Mouse (Mus musculus) embryonic facial prominence, embryonic 12.5 days (tissue): Measurements from ENCODE around the gene Ola1. TPM values are rescaled to one million over a fixed set of nuclear protein-coding genes. Genes with fewer than 3 reads are reported as not detected.

ENCODE experiments used
- ATAC-seq: fragments of 200-750 bp; cut with Nextera tagmentation; 2 replicates; pipeline ENCODE4 v1.8.0; 2017; ENCODE audit not compliant: insufficient number of reproducible peaks, insufficient read depth, low FRiP score, low TSS enrichment
- H3K27ac ChIP-seq: fragments of 300-500 bp; sonication (generic); 2 replicates; pipeline ENCODE4 v1.5.1; 2016; ENCODE audit warnings: mild to moderate bottlenecking
- H3K27me3 ChIP-seq: fragments of 300-500 bp; sonication (generic); 2 replicates; pipeline ENCODE4 v1.6.1; 2016; ENCODE audit warnings: mild to moderate bottlenecking, moderate library complexity
- H3K36me3 ChIP-seq: fragments of 300-500 bp; sonication (generic); 2 replicates; pipeline ENCODE4 v1.6.1; 2016; ENCODE audit warnings: mild to moderate bottlenecking
- H3K4me1 ChIP-seq: fragments of 300-500 bp; sonication (generic); 2 replicates; pipeline ENCODE4 v1.6.1; 2016
- H3K4me2 ChIP-seq: fragments of 300-500 bp; sonication (generic); replicated peaks from 2 replicates; pipeline ENCODE4 v1.6.1; 2016; ENCODE audit warnings: mild to moderate bottlenecking, moderate library complexity
- H3K4me3 ChIP-seq: fragments of 300-500 bp; sonication (generic); 2 replicates; pipeline ENCODE4 v1.5.1; 2016; ENCODE audit warnings: mild to moderate bottlenecking
- H3K9ac ChIP-seq: fragments of 300-500 bp; sonication (generic); 2 replicates; pipeline ENCODE4 v1.6.1; 2016; ENCODE audit warnings: mild to moderate bottlenecking, moderate library complexity
- H3K9me3 ChIP-seq: fragments of 300-500 bp; sonication (generic); 2 replicates; pipeline ENCODE4 v1.6.1; 2016; ENCODE audit warnings: mild to moderate bottlenecking, moderate library complexity
- WGBS: fragments of 180-500 bp; shearing (Covaris S2); methylation state at CpG from one replicate; pipeline ENCODE4 v1.1.7; 2016; 5-methylcytosine and 5-hydroxymethylcytosine counted together
- polyA plus RNA-seq: library from polyadenylated mRNA; unstranded; fragments of >200 nt; fragmentation: Nextera tagmentation; extraction: Ambion mirVana; gene quantifications from 2 replicates; pipeline ENCODE4 v1.2.1, GENCODE M21; 2016

Gene Ola1
- polyA plus RNA-seq, 1 experiment from 2014 or later = 108 TPM

DNA sequence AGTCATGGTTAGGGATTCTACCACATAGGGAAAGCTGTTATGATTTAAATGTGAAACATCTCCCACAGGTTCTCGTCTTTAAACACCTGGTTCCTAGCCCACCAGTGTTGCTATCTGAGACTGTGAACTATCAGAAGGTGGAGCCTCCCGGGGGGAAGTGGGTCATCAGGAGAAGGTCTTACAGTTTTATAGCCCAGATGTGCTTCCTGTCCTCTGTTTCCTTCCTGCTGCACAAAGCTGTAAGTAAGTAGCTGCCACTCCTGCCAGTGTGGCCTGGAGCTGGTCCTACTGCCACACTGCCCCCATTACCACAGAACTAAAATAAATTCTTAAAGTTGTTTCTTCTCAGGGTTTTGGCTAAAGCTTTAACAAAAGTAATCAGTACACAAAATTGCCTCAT is 72.6 kb downstream of the Ola1 start:
- ATAC-seq = no peak
- Histone ChIP-seq H3K27me3 (no peaks in the 10 kb centered on the region), H3K9ac (no peak overlapping the region), H3K36me3 (no peaks in the 10 kb centered on the region), H3K4me2 (no peak overlapping the region), H3K27ac (no peak overlapping the region), H3K4me3 (no peak overlapping the region), H3K4me1 (0 out of 2 replicates have a peak, but pooled peaks cover 5% of the 10 kb centered on the region), H3K9me3 (no peaks in the 10 kb centered on the region)
- WGBS = 79% methylated on average over 2 of the region's 2 CpGs

GRCm38 (mm10) chr2:73143732-73144131 is 75.0 kb downstream of the Ola1 start:
- no peaks in the 10 kb centered on the region for H3K36me3 ChIP-seq
- H3K4me2 ChIP-seq = no peak overlapping the region
- H3K9ac ChIP-seq = no peak overlapping the region
- H3K27ac ChIP-seq = no peak overlapping the region
- H3K4me3 ChIP-seq = no peak overlapping the region
- no peaks in the 10 kb centered on the region for H3K27me3 ChIP-seq
- 0 out of 2 replicates have a peak, but pooled peaks cover 5% of the 10 kb centered on the region for H3K4me1 ChIP-seq
- 48% methylated on average over 2 of the region's 2 CpGs for WGBS
- H3K9me3 ChIP-seq = no peaks in the 10 kb centered on the region
- ATAC-seq = no peak

GRCm38 (mm10) chr2:73142832-73143470 is 75.8 kb downstream of the Ola1 start:
- no peak overlapping the region for H3K4me2 ChIP-seq
- no peaks in the 10 kb centered on the region for H3K36me3 ChIP-seq
- H3K4me3 ChIP-seq = no peak overlapping the region
- H3K4me1 ChIP-seq = 0 out of 2 replicates have a peak, but pooled peaks cover 5% of the 10 kb centered on the region
- no peak for ATAC-seq
- 27% methylated on average over 7 of the region's 7 CpGs for WGBS
- H3K9me3 ChIP-seq = no peaks in the 10 kb centered on the region
- H3K27ac ChIP-seq = no peak overlapping the region
- no peaks in the 10 kb centered on the region for H3K27me3 ChIP-seq
- H3K9ac ChIP-seq = no peak overlapping the region; the same call in 1 of the 2 replicates

- Histone ChIP-seq H3K9me3 (no peaks in the 10 kb centered on the region), H3K4me2 (no peak overlapping the region), H3K4me1 (no peaks in the 10 kb centered on the region), H3K9ac (no peak overlapping the region), H3K4me3 (no peak overlapping the region), H3K27me3 (no peaks in the 10 kb centered on the region), H3K36me3 (no peaks in the 10 kb centered on the region), H3K27ac (no peak overlapping the region)
- 91% methylated on average over 2 of the region's 2 CpGs for WGBS
- no peak for ATAC-seq
These were observed 85.8 kb downstream of the Ola1 start for GRCm38 (mm10) chr2:73132897-73133296.

DNA sequence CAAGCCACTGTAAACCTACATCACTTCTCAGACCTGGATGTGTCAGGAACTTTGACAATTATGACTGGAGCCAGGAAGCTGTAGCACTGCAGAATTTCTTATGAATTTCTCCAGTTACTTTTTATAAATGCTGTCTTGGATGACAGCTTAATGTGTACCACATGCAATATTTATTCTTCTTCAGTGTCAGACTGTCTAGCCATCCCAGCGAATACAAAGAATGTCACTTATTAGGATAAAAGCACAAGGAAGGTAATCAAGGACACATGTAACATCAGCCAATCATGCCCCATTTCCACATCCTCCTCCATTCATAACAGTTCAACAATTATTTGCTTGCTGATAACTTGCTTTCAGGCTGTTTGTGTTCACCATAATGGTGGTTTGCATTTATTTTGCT is 91.0 kb downstream of the Ola1 start:
- Histone ChIP-seq H3K9me3 (no peaks in the 10 kb centered on the region), H3K4me3 (no peak overlapping the region), H3K4me2 (no peak overlapping the region), H3K27ac (no peak overlapping the region), H3K36me3 (no peaks in the 10 kb centered on the region), H3K4me1 (peaks cover 9% of the 10 kb centered on the region; the same call in 1 of the 2 replicates), H3K27me3 (no peaks in the 10 kb centered on the region), H3K9ac (no peak overlapping the region)
- no peak for ATAC-seq
- WGBS = 23% methylated on average over 1 of the region's 1 CpGs

DNA sequence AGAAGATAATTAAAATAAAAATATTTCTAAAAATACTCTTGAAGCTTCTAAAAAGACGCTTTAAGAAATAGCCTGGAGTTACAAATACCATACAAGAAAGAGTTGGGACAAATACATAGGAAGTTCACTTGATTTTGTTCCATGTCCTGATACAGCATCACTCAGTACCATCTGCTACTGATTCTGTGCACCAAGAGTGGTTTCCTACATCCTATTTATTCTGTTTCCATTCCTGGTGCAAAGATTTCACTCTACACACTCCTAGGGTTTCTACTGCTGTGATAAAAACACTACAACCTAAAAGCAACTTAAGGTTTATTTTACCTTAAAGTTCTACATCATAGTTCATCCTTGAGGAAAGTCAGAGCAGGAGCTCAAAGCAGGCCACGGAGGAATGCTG is 99.9 kb downstream of the Ola1 start:
- no peak overlapping the region for H3K4me3 ChIP-seq
- no peak overlapping the region for H3K27ac ChIP-seq
- no peak overlapping the region for H3K4me2 ChIP-seq
- 89% methylated on average over 2 of the region's 2 CpGs for WGBS
- peaks cover 4% of the 10 kb centered on the region; the same call in 1 of the 2 replicates for H3K4me1 ChIP-seq
- no peaks in the 10 kb centered on the region for H3K9me3 ChIP-seq
- no peaks in the 10 kb centered on the region for H3K27me3 ChIP-seq
- H3K9ac ChIP-seq = no peak overlapping the region
- ATAC-seq = no peak
- no peaks in the 10 kb centered on the region for H3K36me3 ChIP-seq

DNA sequence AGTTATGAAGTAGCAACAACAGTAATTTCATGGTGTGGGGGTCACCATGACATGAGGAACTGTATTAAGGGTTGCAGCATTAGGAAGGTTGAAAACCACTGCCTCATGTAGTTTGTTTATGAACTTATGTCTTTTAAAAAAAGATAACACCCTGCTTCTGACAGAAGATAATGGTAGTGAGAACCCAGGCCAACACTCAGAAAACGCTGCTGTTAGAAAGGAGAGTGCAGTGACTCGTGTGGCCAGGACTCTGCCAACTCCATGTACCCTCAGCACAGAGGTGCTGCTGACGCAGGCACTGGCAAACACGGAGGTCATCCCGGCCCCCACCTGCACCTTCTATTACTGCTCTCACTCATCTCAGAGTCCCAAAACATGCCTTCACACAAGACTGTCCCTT is 111.6 kb downstream of the Ola1 start:
- no peak overlapping the region for H3K4me2 ChIP-seq
- H3K4me3 ChIP-seq = no peak overlapping the region
- 87% methylated on average over 5 of the region's 5 CpGs for WGBS
- H3K9me3 ChIP-seq = no peaks in the 10 kb centered on the region
- no peak overlapping the region for H3K27ac ChIP-seq
- H3K27me3 ChIP-seq = no peaks in the 10 kb centered on the region
- no peaks in the 10 kb centered on the region for H3K36me3 ChIP-seq
- no peak for ATAC-seq
- H3K4me1 ChIP-seq = no peaks in the 10 kb centered on the region
- no peak overlapping the region for H3K9ac ChIP-seq

GRCm38 (mm10) chr2:73096491-73096890 is 122.2 kb downstream of the Ola1 start:
- H3K27ac ChIP-seq = no peak overlapping the region
- H3K36me3 ChIP-seq = no peaks in the 10 kb centered on the region
- H3K27me3 ChIP-seq = no peaks in the 10 kb centered on the region
- H3K4me1 ChIP-seq = no peaks in the 10 kb centered on the region
- 81% methylated on average over 3 of the region's 3 CpGs for WGBS
- H3K9me3 ChIP-seq = no peaks in the 10 kb centered on the region
- no peak for ATAC-seq
- H3K9ac ChIP-seq = no peak overlapping the region
- H3K4me3 ChIP-seq = no peak overlapping the region
- H3K4me2 ChIP-seq = no peak overlapping the region

GRCm38 (mm10) chr2:73095300-73095699 is 123.4 kb downstream of the Ola1 start:
- ATAC-seq = no peak
- Histone ChIP-seq H3K27me3 (no peaks in the 10 kb centered on the region), H3K4me3 (no peak overlapping the region), H3K36me3 (no peaks in the 10 kb centered on the region), H3K4me2 (no peak overlapping the region), H3K4me1 (no peaks in the 10 kb centered on the region), H3K9ac (no peak overlapping the region), H3K9me3 (no peaks in the 10 kb centered on the region), H3K27ac (no peak overlapping the region)
- WGBS = 80% methylated on average over 2 of the region's 2 CpGs

DNA sequence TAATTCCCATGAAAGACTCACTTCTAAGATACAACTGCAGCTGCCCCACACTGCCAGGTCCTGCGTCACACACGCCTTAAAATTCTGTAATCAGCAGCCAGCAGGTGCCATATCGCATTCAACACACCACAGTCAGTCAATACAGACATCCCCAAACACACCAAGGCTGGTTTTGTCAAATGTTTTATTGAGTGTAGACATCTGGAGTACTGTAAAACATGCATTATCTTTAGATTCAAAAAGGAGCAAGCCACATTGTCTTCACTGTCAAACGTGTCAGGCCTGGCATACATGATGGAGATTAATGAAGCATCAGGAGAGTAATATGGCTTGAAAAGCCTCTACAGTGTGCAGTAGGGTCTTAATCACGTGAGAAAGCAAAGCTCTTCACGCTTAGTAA is 125.7 kb downstream of the Ola1 start:
- H3K4me3 ChIP-seq = no peak overlapping the region
- no peak for ATAC-seq
- no peak overlapping the region for H3K27ac ChIP-seq
- no peak overlapping the region for H3K9ac ChIP-seq
- H3K36me3 ChIP-seq = no peaks in the 10 kb centered on the region
- 85% methylated on average over 6 of the region's 6 CpGs for WGBS
- no peak overlapping the region for H3K4me2 ChIP-seq
- H3K9me3 ChIP-seq = no peaks in the 10 kb centered on the region
- H3K4me1 ChIP-seq = no peaks in the 10 kb centered on the region
- no peaks in the 10 kb centered on the region for H3K27me3 ChIP-seq

DNA sequence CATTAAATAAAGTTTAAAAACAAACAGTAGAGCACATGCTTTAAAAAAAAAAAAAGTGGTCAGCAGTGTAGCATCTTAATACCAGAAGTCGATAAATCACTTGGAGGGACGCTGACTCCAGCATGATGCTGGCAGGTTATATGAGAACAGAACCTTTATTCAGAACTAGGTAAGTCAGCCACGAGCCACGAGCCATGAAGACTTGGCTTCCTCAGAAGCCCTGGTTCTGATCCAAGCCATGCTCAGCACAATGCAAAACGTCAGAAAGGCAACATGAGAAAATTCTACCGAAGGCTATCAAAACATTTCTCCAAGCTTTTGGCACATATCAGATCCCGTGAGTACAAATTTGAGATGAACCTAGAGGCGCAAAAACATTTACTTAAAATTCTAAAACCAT is 127.4 kb downstream of the Ola1 start:
- 0 out of 2 replicates have a peak, but pooled peaks cover under 1% of the 10 kb centered on the region for H3K4me1 ChIP-seq
- H3K4me2 ChIP-seq = no peak overlapping the region
- no peaks in the 10 kb centered on the region for H3K36me3 ChIP-seq
- no peak overlapping the region for H3K4me3 ChIP-seq
- no peak for ATAC-seq
- H3K9me3 ChIP-seq = no peaks in the 10 kb centered on the region
- no peak overlapping the region for H3K27ac ChIP-seq
- no peak overlapping the region for H3K9ac ChIP-seq
- WGBS = 83% methylated on average over 8 of the region's 8 CpGs
- H3K27me3 ChIP-seq = no peaks in the 10 kb centered on the region

DNA sequence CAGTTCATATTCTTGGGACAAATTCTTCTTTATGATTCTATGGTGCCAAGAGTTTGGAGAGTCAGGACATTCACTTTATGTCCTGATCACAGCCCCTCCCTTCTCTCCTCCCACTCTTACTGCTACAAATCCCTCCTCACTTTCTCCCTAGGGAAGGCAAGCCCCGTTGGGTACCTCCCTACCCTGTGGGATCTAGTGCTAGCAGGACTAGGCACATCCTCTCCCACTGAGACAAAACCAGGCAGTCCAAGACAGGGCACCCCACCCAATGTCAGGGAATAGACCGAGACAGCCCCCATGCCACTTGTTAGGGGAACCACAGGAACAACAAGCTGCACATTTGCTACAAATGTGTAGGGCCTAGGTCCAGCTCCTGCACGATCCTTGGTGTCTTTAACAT is 131.1 kb downstream of the Ola1 start:
- Histone ChIP-seq H3K36me3 (no peaks in the 10 kb centered on the region), H3K9me3 (no peaks in the 10 kb centered on the region), H3K9ac (no peak overlapping the region), H3K4me2 (no peak overlapping the region), H3K27ac (no peak overlapping the region), H3K4me3 (no peak overlapping the region), H3K4me1 (peaks cover 15% of the 10 kb centered on the region; the same call in 1 of the 2 replicates), H3K27me3 (no peaks in the 10 kb centered on the region)
- no peak for ATAC-seq
- WGBS = 62% methylated on average over 3 of the region's 3 CpGs
